Mouse (Mus musculus) gastrocnemius, postnatal 25 days (tissue): ENCODE data around the gene Dync1i1. TPM values are rescaled to one million over a fixed set of nuclear protein-coding genes. Genes with fewer than 3 reads are reported as not detected.

ENCODE experiments used
- DNase-seq: peaks from one replicate; pipeline ENCODE4 v3.0.0; 2022
- total RNA-seq, 2 experiments: library from RNA; stranded (reverse); gene quantifications; 1 replicate in 1 of 2; 2 replicates in 1 of 2; pipeline ENCODE4 v1.2.3; 2021

Gene Dync1i1
- total RNA-seq, 2 experiments from 2014 or later, result 0.10 to 0.13 TPM

DNA sequence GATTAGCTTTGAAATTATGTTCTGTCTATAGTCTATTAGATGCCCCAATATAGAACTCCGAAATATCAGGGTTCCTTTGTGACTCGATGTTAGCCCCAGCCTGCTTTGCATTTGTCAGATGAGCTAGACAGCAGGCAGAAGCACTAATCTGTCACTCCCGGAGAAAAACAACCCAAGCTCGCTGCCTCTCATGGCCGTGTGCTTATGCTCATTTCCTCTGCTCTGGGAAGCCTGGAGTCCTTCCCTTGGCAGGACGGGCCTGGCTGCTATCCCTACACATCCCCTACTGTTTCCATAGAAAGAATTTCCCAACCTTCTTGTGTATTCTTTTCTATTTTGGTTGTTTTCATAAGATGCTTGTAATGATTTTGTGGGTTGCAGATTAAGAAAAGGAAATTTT lies 130.1 kb downstream of the Dync1i1 start:
- DNase-seq, result no peak

- DNase-seq, result no peak
Measured at GRCm38 (mm10) chr6:5858371-5858770, 132.9 kb downstream of the Dync1i1 start.

DNA sequence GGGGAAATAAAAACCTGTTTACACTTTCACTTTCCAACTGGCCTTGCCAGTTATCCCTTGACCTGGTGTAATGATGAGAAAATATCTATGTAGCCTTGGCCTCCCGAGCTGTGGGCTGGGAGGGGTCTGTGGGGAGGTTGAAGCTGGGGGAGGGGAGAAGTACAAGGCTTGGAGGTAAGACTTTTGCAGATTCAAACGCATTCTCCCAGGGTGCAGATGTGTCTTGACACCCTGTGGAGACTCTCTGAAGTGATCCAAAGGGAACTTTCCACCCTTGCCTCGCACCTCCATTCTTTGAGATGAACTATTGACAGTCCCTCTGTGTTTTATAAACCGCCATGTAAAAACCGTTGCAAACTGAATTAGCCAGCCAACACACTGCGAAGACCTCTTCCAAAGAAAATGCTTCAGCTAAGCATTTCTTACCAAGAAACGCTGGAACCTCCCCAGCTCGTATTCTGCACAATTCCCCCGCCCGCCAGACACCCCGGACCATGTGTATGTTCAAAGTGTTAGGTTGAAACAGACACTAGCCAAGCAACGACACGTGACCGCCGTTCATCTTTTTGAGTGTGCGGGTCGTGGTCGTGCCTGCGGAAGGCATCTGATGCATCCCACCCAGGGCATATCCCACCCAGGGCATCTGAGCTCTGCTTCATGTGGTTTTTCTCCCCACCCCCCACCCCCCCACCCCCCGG lies 133.6 kb downstream of the Dync1i1 start:
- no peak for DNase-seq

- no peak for DNase-seq
Measured at GRCm38 (mm10) chr6:5859630-5860029, 134.2 kb downstream of the Dync1i1 start.

DNA sequence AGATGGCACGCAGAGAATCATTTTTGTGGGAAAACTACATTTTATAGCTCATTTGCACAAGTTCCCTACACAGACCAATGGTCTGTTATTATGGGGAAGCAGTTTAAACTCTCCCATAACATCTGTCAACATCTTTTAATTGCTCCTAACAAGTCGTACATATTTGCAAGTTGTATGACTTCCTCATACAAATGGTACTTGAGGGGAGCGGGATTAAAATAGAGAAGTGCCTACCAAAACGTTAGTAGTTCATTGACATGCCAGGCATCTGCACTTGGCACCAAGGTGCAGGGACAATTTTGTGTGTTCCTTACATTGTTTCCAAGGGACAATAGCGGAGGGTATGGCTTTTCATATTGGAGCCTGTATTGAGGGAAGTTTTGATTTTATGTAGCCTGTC lies 140.7 kb downstream of the Dync1i1 start:
- DNase-seq, result no peak

GRCm38 (mm10) chr6:5867221-5867620 lies 141.8 kb downstream of the Dync1i1 start:
- DNase-seq, result no peak

DNA sequence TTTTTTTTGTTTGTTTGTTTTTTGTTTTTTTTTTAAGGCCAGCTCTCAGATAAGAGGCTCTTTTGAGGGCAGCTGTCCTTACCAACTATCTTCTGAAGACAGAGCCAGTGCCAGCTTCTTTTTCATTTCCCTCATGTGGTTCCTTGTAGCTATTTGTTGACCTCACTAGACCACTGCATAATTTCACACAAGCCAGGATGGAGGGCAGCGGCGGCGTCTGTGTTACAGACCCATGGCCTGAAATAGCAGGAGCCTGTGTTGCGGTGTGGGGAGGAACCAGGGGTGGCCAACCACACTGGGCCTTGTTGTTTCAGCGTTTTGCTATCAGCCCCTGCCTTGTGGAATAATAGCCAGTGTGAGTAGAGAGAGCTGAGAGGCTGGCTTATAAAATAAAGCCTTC lies 145.6 kb downstream of the Dync1i1 start:
- DNase-seq, result no peak

DNA sequence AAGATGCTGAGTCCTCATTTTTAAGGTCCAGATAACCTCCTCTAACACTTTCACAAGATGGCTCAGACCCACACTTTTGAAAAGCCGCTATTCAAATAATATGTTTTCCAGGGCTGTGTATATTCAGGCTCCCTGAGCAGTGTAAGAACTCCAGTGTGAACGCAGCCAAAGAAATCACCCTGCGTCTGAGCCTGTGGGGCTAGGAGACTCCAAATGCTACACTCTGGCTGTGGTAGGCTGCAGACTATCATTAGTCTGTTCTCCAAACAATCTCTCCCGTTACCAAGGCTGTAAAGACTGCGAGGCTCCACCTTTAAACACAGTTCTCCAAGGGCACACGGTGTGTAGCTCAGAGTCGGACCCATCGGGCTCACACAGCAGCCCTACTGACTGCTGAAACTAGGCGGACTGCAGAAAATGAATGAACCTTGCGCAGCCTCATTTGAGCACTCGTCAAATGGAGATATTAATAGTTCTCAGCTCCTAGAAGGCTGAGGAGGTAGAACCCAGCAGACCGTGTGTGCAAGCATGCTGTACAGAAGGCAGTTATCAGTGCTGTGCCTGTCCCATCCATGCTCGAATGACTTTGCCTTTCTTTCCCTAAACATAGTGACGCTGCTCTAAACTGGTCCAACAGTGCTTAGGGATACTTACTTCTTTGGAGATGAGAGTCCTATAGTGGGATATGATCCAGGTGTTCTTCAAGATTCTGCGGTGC lies 146.3 kb downstream of the Dync1i1 start:
- DNase-seq, result no peak

GRCm38 (mm10) chr6:5889341-5889740 lies 163.9 kb downstream of the Dync1i1 start:
- DNase-seq, result no peak

DNA sequence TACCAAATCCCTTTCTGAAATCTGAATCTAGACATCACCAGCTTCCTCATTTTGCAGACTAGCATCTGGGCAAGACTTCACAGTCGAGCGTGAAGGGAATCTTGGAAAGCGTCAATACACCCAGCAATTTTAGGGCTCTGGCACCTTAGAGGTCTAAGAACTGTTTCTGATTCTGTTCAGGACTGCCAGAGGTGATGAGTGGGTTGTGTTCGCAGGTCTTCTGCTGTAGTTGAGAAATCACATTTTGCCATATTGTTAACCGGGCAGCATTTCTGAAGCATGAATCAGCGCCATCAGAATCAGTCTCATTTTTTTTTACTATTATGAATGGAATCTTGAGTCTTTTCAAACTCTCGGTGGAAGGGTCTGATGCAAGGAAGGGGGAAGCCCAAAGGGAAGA lies 185.9 kb downstream of the Dync1i1 start:
- DNase-seq, result no peak

GRCm38 (mm10) chr6:5915028-5915427 lies 189.6 kb downstream of the Dync1i1 start:
- no peak for DNase-seq

DNA sequence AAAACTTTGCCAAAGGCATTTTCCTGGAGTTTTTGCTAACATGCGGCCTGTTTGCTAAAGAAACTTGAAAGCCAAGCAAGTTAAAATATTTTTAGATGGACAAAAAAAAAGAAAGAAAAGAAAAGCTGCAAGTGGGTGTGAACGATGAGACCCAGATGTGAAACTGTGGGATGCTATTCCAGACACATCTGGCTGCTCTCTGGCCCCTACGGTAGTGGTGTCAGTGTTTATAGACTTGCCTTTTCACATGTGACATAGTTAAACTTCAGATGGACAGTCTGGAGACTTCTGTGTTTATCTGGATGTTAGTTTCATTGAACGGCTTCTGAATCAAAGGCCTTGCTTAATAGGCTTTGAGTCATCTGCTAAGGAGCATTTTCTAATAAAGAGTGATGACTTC lies 195.2 kb downstream of the Dync1i1 start:
- DNase-seq, result no peak

- no peak for DNase-seq
Measured at GRCm38 (mm10) chr6:5922676-5923075, 197.2 kb downstream of the Dync1i1 start.

DNA sequence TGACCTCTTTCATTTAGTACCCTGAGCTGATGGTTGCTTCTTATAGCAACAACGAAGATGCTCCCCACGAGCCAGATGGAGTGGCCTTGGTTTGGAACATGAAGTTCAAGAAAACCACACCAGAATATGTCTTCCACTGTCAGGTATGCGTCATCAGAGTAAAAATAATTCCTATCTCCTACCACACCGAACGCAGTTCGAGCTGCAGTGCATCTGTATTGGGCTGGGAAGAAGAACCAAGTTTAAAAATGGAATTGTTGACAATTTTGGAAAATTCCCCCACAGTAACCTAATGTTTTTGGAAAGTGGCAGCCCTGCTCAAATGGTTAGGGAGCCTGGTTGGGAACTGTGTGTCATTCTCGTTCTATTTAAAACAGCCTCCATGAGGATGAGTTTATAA lies 197.7 kb downstream of the Dync1i1 start:
- no peak for DNase-seq

DNA sequence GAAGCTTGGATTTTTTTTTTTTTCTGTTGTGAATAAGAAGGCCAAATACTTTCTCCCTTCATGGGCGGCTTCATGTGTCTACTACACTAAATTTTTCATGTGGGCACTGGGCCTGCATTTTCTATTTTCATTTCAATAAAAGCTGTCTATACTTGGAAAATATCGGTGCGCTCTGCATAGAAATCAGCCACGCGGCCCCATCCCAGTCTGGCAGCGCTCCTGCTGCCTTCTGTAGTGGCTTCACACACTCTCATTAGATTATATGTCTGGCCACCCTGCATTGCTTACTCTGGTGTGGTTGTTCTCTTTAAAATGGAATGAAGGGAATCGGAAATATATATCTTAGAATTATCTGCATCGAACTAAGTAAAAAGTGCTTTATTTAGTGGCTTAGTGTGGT lies 204.7 kb downstream of the Dync1i1 start:
- no peak for DNase-seq

- DNase-seq, result no peak
Measured at GRCm38 (mm10) chr6:5935587-5936353, 210.3 kb downstream of the Dync1i1 start.

DNA sequence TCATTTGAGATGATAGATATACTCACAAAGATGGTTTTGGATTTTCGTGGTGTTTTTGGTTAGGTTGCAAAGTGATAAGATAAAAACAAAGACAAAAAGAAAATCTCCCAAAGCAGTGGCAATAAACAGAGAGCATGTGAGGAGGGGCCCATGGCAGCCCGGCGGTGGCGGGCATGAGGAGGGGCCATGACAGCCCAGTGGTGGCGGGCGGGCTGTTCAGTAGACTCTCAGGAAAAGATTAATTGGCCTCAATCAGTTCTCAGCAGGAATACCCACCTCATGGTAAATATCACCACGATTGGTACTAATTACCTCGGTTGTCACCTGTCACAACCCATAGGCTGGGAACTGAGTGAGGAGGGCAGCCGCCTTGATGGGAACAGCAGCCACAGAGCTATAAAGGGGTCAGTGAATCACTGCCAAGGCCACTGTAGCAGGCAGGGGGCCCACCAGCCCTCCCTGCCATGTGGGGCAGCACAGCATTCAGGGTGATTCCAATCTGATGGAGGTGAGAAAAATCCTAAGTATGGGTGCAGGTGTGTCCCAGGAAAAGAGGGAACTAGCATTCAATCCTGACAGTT lies 224.5 kb downstream of the Dync1i1 start:
- DNase-seq, result no peak

- no peak for DNase-seq
Measured at GRCm38 (mm10) chr6:5956316-5956913, 231.0 kb downstream of the Dync1i1 start.

GRCm38 (mm10) chr6:5960728-5961127 lies 235.3 kb downstream of the Dync1i1 start:
- no peak for DNase-seq

GRCm38 (mm10) chr6:5961960-5962359 lies 236.5 kb downstream of the Dync1i1 start:
- DNase-seq, result no peak

DNA sequence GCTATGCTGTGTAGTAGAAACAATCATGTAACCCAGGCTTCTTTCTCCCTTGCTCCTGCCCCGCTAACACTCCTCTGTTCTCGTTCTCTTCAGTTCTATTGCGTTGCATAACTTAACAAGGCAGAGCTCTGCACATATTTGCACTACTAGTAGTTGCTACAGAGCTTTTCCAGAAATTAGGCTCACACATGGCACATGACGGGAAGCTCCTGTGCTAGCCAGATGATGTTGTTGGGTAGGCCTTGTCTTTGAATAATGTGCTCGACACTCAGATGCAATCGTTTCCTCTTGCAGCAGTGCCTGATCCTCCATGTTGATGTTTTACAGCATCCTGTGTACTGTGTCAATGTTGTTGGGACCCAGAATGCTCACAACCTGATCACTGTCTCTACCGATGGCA lies 240.9 kb downstream of the Dync1i1 start:
- DNase-seq, result no peak

DNA sequence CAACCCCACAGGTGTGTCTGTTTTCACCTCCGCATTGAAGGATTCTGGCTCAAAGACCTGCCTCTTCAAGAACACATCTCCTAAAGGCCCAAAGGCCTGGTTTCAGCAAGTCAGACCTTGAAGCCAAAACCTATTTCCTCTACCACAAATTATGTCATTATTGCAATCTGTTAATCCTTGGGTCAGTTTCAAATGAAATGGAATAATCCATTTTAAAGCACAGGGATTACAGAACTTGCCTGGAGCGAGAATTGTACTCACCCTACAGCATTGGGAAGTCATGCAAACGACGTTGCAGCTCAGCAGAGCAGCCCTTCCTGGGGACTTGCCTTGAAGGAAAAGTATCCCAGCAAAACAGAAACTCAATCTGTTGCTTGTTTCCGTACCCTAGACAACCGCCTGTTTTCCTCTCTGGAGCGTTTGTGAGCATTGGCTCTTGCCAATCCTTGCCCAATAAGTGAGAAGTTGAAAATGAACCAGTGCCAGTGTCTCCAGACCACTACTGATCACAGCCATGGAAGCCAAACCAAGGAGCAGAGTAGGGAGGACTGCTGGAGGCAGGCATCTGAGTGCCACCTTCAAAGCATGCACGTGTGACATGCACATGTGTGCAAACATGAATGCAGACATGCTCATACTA lies 241.5 kb downstream of the Dync1i1 start:
- no peak for DNase-seq
